Mouse (Mus musculus) embryonic facial prominence, embryonic 14.5 days (tissue): Measurements from ENCODE around the gene Gabrg2. TPM values are rescaled to one million over a fixed set of nuclear protein-coding genes. Genes with fewer than 3 reads are reported as not detected.
A peak's percentile ranks its signal among the peaks of the same experiment; 100 is the strongest.

Source experiments
- ATAC-seq: fragments of 200-750 bp; cut with Nextera tagmentation; 2 replicates; pipeline ENCODE4 v1.8.0; 2017; ENCODE audit warnings: low read depth, moderate number of reproducible peaks, moderate TSS enrichment
- DNase-seq: peaks from one replicate; pipeline ENCODE4 v3.0.0-alpha.2; 2015; ENCODE audit warnings: low spot score
- H3K27ac ChIP-seq: fragments of 300-500 bp; sonication (generic); replicated peaks from 2 replicates; pipeline ENCODE4 v1.5.1; 2014; ENCODE audit warnings: low read depth, mild to moderate bottlenecking, low read length, moderate library complexity
- H3K27me3 ChIP-seq: fragments of 300-500 bp; sonication (generic); replicated peaks from 2 replicates; pipeline ENCODE4 v1.6.1; 2014; ENCODE audit warnings: low read length; ENCODE audit not compliant: control insufficient read depth, insufficient read depth
- H3K36me3 ChIP-seq: fragments of 300-500 bp; sonication (generic); 2 replicates; pipeline ENCODE4 v1.6.1; 2014; ENCODE audit warnings: low read length, mixed read lengths; ENCODE audit not compliant: control insufficient read depth, insufficient read depth
- H3K4me1 ChIP-seq: fragments of 300-500 bp; sonication (generic); 2 replicates; pipeline ENCODE4 v1.6.1; 2014; ENCODE audit warnings: antibody characterized with exemption, low read length; ENCODE audit not compliant: control insufficient read depth, insufficient read depth
- H3K4me2 ChIP-seq: fragments of 300-500 bp; sonication (generic); 2 replicates; pipeline ENCODE4 v1.6.1; 2014; ENCODE audit warnings: low read depth, mild to moderate bottlenecking, low read length, moderate library complexity, mixed read lengths
- H3K4me3 ChIP-seq: fragments of 300-500 bp; sonication (generic); 2 replicates; pipeline ENCODE4 v1.5.1; 2014; ENCODE audit warnings: low read depth, mild to moderate bottlenecking, low read length
- H3K9ac ChIP-seq: fragments of 300-500 bp; sonication (generic); 2 replicates; pipeline ENCODE4 v1.6.1; 2014; ENCODE audit warnings: low read depth, mild to moderate bottlenecking, low read length, moderate library complexity, mixed read lengths
- H3K9me3 ChIP-seq: fragments of 300-500 bp; sonication (generic); 2 replicates; pipeline ENCODE4 v1.6.1; 2016; ENCODE audit warnings: low read length; ENCODE audit not compliant: control insufficient read depth
- WGBS: fragments of 180-500 bp; shearing (Covaris S2); extraction: QIAGEN DNeasy Blood & Tissue Kit; methylation state at CpG from one replicate; pipeline ENCODE4 v1.1.7; 2014; 5-methylcytosine and 5-hydroxymethylcytosine counted together
- polyA plus RNA-seq: library from polyadenylated mRNA; unstranded; fragments of >200 nt; fragmentation: Nextera tagmentation; extraction: Ambion mirVana; gene quantifications from 2 replicates; pipeline ENCODE4 v1.2.1, GENCODE M21; 2014

The Gabrg2 gene
- polyA plus RNA-seq: 3.3 and 3.5 TPM in 2 replicates

GRCm38 (mm10) chr11:42000190-42001098 is at the start of gene Gabrg2:
Gabrg2 (minus strand) TSS chr11:42000857.
- Histone ChIP-seq H3K4me3 (no peak within 1 kb of the TSS; the same call in 1 of the 2 replicates), H3K27ac (no peak within 1 kb of the TSS), H3K9ac (no peak within 1 kb of the TSS), H3K4me1 (no peaks in the 10 kb centered on the region), H3K27me3 (no peaks in the 10 kb centered on the region), H3K4me2 (peak within 1 kb of the TSS; percentile 23; the same call in 1 of the 2 replicates), H3K36me3 (no peaks in the 10 kb centered on the region), H3K9me3 (no peaks in the 10 kb centered on the region)
- 11% methylated on average over 20 of the region's 20 CpGs for WGBS
- ATAC-seq (no peak), DNase-seq (no peak)

- no peak for ATAC-seq
- no peaks in the 10 kb centered on the region for H3K9me3 ChIP-seq
- no peaks in the 10 kb centered on the region for H3K4me1 ChIP-seq
These were observed 47.5 kb upstream of the Gabrg2 start for GRCm38 (mm10) chr11:42048201-42048600.

GRCm38 (mm10) chr11:41999468-41999881 is 1.2 kb downstream of the Gabrg2 start:
- Histone ChIP-seq H3K27ac (no peak overlapping the region), H3K27me3 (no peaks in the 10 kb centered on the region), H3K36me3 (no peaks in the 10 kb centered on the region), H3K4me1 (no peaks in the 10 kb centered on the region), H3K9me3 (no peaks in the 10 kb centered on the region), H3K4me2 (0 out of 2 replicates have a peak overlapping the region, but pooled peaks have one; percentile 23), H3K9ac (no peak overlapping the region), H3K4me3 (no peak overlapping the region; the same call in 1 of the 2 replicates)
- under 1% methylated on average over 7 of the region's 7 CpGs for WGBS
- ATAC-seq (peak; percentile 72; the same call in 1 of the 2 replicates), DNase-seq (peak; percentile 93)

More at GRCm38 (mm10) chr11:42048201-42048600, 47.5 kb upstream of the Gabrg2 start:
- Histone ChIP-seq H3K4me3 (no peak overlapping the region), H3K27ac (no peak overlapping the region), H3K27me3 (no peaks in the 10 kb centered on the region), H3K9ac (no peak overlapping the region), H3K36me3 (no peaks in the 10 kb centered on the region), H3K4me2 (no peak overlapping the region)
- DNase-seq: no peak

- Histone ChIP-seq H3K4me3 (no peak overlapping the region), H3K9ac (no peak overlapping the region), H3K27ac (no peak overlapping the region), H3K36me3 (no peaks in the 10 kb centered on the region), H3K27me3 (no peaks in the 10 kb centered on the region), H3K4me2 (no peak overlapping the region), H3K4me1 (no peaks in the 10 kb centered on the region), H3K9me3 (no peaks in the 10 kb centered on the region)
- DNase-seq (peak; percentile 20), ATAC-seq (no peak)
- WGBS: 51% methylated on average over 6 of the region's 6 CpGs
These were observed 20.5 kb downstream of the Gabrg2 start for GRCm38 (mm10) chr11:41980152-41980551.

- Histone ChIP-seq H3K9ac (no peak overlapping the region), H3K9me3 (no peaks in the 10 kb centered on the region), H3K27me3 (no peaks in the 10 kb centered on the region), H3K36me3 (no peaks in the 10 kb centered on the region), H3K4me3 (no peak overlapping the region), H3K27ac (no peak overlapping the region), H3K4me2 (no peak overlapping the region), H3K4me1 (no peaks in the 10 kb centered on the region; the same call in 1 of the 2 replicates)
- DNase-seq (no peak), ATAC-seq (no peak)
These were observed 32.1 kb downstream of the Gabrg2 start for GRCm38 (mm10) chr11:41968595-41968994.

- no peak for ATAC-seq
- Histone ChIP-seq H3K4me3 (no peak overlapping the region), H3K9me3 (no peaks in the 10 kb centered on the region), H3K4me1 (no peaks in the 10 kb centered on the region; the same call in 1 of the 2 replicates), H3K9ac (no peak overlapping the region), H3K27ac (no peak overlapping the region), H3K27me3 (no peaks in the 10 kb centered on the region), H3K4me2 (no peak overlapping the region), H3K36me3 (no peaks in the 10 kb centered on the region)
- no peak for DNase-seq
- 81% methylated on average over 8 of the region's 8 CpGs for WGBS
These were observed 38.0 kb downstream of the Gabrg2 start for GRCm38 (mm10) chr11:41962706-41963105.

GRCm38 (mm10) chr11:41953550-41953949 is 47.1 kb downstream of the Gabrg2 start:
- H3K36me3 ChIP-seq: no peaks in the 10 kb centered on the region
- ATAC-seq (no peak), DNase-seq (no peak)
- 70% methylated on average over 2 of the region's 2 CpGs for WGBS
- H3K27me3 ChIP-seq: no peaks in the 10 kb centered on the region
- H3K9ac ChIP-seq: no peak overlapping the region
- H3K4me3 ChIP-seq: no peak overlapping the region
- no peaks in the 10 kb centered on the region for H3K9me3 ChIP-seq
- H3K4me2 ChIP-seq: no peak overlapping the region
- no peak overlapping the region for H3K27ac ChIP-seq
- no peaks in the 10 kb centered on the region for H3K4me1 ChIP-seq

GRCm38 (mm10) chr11:41951898-41952297 is 48.8 kb downstream of the Gabrg2 start:
- ATAC-seq: no peak
- WGBS: 65% methylated on average over 3 of the region's 3 CpGs

More at GRCm38 (mm10) chr11:41951898-41952297, 48.8 kb downstream of the Gabrg2 start:
- H3K36me3 ChIP-seq: no peaks in the 10 kb centered on the region
- H3K27ac ChIP-seq: no peak overlapping the region
- H3K27me3 ChIP-seq: no peaks in the 10 kb centered on the region
- H3K4me1 ChIP-seq: no peaks in the 10 kb centered on the region
- no peak for DNase-seq
- no peak overlapping the region for H3K4me3 ChIP-seq
- H3K9ac ChIP-seq: no peak overlapping the region
- no peak overlapping the region for H3K4me2 ChIP-seq
- no peaks in the 10 kb centered on the region for H3K9me3 ChIP-seq
